Mouse (Mus musculus) ES-Bruce4 (cell line): ENCODE measurements at regions not wholly inside any gene's neighbourhood (a gene's known extent, or its start where the extent isn't known, plus 50 kb on each side); places are given as distances from the start of the nearest gene placed in this dataset.

ENCODE experiments used
- CTCF ChIP-seq: IDR thresholded peaks from one replicate; pipeline ENCODE4 v1.8.1; 2011; ENCODE audit warnings: low read depth, low read length
- POLR2A ChIP-seq: IDR thresholded peaks from one replicate; pipeline ENCODE4 v1.8.1; 2011; ENCODE audit warnings: low read length; ENCODE audit not compliant: insufficient read depth

- TF ChIP-seq POLR2A = no peak
- TF ChIP-seq CTCF = no peak
These were observed 1977.6 kb downstream of the 9330182O14Rik start for GRCm38 (mm10) chr15:42111811-42112210.
